Mouse (Mus musculus): ENCODE data around the gene Ccdc136.

The Ccdc136 gene

DNA sequence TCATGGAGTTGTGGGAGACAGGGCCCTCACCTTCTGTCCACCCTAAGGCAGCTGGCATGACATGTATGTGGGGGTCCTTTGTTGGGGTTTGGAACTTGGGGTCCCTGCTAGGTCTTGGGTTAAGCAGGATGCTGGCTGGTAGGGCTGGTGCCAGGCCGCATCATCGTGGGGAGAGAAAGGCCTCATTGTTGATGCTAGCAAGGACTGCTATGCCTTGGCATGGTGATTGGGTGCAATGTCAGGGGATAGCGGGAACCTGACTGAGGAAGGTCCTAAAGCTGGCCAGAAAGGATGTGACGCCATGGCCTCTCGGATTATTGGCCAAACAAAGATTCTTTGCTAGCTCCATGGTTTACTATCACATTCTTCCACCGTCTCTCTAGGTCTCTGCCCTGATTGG is 43.7 kb downstream of the Ccdc136 start:
- DNase-seq: no peak

DNA sequence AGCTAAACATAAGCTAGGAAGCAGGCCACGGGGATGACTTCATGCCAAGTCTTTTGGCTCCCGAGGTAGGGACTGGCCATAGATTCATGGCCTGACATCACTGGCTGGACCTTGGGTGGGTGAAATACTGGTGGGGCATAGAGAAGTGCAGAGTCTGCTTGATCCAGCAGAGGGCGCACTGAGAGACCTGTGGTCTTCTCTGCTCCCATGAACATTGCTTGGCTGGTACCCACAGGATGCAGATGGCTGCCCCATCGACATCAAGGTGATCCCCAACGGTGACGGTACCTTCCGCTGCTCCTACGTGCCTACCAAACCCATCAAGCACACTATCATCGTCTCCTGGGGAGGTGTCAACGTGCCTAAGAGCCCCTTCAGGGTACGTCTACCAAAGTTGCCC is 48.7 kb downstream of the Ccdc136 start:
- DNase-seq: peak in 1 of 2 experiments; percentile 20

DNA sequence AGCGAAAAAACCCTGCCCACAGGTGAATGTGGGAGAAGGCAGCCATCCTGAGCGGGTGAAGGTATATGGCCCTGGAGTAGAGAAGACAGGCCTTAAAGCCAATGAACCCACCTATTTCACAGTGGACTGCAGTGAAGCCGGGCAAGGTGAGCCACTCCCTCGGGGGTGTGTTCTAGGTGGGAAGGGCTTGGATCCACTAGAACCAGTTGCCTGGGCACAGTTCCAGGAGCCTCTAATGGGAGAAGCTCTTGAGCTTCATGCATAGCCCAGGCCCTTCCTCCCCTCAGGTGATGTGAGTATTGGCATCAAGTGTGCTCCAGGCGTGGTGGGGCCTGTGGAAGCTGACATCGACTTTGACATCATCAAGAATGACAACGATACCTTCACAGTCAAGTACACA is 49.2 kb downstream of the Ccdc136 start:
- peak; percentile 44 to 62 for DNase-seq

DNA sequence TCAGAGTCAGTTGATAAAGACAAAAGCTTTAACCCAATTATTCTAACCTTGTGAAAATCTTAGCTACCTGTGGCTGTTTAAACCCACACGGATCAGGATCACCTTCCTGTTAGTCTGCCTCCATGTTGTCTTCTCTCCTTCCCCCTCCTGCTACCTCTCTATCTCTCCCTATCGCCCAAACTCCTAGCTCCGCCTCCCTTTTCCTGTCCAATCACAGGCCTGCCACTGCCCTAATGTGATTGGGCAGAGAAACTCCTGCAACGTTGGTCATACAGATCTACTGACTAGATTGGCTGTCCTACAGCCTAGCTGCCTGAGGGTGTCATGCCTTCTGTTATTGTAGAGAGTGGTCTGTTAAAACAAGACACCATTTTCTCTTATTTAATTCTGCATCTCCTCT is 53.7 kb downstream of the Ccdc136 start:
- no peak for DNase-seq

DNA sequence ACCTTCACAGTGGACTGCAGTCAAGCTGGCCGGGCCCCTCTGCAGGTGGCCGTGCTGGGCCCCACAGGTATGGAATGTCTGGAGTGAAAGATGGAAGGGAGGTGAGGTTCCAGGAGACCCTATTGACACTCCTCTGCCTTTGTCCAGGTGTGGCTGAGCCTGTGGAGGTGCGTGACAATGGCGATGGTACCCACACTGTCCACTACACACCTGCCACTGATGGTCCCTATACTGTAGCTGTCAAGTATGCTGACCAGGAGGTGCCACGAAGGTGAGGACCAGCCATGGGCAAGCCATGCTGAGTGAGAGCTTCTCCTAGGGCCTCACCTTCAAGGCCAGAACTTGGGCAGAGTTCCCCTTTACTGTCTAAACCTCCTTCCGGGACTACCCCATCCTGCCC is 54.6 kb downstream of the Ccdc136 start:
- no peak for DNase-seq

DNA sequence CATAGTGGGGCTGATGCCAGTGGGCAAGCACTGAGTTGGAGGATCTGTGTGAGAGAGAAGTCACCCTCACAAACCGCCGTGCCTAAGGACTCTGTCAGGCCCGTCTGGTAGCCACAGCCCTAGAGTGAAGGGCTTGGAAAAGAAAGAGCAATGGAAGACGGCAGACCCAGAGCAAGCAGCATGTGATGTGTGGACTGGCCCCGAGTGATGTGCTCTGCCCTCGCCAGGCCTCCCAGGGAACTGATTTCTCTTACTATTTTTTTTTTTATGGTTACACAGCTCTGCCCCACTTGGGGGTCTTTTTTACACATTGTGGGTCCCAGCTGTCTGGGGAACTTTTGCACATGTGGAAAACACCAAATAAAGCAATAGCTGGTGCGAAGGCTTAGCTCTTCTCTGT is 65.4 kb downstream of the Ccdc136 start:
- no peak for DNase-seq

DNA sequence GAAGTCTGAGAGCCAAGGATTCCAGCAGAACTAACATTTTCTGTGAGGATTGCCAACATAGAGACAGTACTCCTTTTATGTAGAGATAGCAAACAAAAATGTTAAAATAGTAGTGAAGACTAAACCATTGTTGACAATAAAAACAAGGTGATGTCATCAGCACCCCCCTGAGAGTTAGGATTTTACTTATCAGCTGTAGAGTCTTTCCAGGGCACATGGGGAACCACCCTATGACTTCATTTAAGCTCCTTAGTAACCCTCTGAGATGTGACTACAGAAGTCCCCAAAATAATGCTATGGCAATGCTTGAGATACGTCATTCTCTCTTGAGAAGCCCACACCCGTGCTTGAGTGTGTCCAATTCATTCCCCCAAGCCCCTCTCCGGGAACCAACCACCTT is 67.3 kb downstream of the Ccdc136 start:
- DNase-seq: no peak

DNA sequence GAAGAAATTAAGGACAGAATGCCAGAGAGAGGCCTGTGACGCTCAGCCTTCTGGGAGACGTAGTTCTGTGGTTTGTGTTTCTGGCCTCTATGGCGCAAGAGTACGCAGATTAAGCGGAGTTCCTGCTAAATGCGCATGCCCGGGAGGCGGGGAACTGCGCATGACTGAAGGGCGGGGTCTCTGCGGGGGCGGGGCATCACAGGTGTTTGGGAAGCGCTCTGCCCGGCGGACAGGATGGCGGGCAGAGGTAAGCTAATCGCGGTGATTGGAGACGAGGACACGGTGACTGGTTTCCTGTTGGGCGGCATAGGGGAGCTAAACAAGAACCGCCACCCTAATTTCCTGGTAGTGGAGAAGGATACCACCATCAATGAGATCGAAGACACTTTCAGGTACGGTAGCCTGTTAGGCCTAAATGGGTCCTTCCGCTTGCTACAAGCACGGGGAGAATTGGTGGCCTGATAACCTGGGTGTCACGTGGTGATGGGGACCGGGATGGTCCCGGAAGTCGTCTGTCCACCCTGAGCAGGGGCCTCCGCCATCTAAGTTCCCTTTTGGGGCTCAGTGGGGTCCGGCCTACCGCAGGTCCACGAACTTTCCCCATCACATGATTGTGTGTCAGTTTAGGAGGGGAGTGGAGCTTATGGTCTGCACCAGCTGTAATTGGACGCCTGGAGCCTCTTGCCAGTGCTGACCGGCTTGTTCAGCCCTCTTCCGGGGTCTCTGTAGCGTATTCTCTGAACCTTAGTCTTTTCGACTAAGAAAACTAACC is 71.7 kb downstream of the Ccdc136 start, which contains the start of gene Atp6v1f:
Atp6v1f (plus strand) TSS at position 136 of the 772 bp plus-strand sequence.
- DNase-seq: peak; percentile 91 to 94

DNA sequence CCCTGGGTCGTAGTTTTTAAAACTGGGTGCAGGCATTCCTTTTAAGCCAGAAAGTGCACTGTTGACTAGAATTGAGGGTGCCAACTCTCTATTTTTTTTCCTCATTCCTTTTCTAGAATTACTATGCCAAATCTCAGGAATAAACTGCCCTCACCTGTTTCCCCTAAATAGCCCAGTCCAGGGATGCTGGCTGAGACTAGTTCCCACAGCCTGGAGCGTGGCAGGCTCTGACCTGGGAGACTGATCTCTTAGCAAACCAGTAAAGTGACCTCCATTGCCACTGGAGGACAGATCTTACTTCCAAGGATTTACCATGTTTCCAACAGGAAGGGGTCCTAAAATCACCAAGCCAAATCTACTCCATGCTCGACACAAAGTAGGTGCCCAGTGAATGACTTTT is 72.7 kb downstream of the Ccdc136 start:
- DNase-seq: no peak

DNA sequence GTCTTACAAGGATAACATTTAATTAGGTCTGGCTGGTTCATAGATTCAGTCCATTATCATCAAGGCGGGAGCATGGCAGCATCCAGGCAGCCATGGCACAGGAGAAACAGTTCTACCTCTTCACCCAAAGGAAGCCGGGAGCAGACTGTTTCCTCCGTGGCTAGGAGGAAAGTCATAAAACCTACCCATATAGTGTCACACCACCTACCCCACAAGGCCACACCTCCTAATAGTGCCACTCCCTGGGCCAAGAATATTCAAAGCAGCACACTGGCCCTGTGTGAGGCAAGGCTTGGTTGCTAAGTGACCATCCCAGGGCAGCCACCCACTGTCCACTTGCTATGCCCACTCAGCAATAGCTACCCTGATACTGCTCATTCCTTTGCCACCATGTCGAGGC is 75.0 kb downstream of the Ccdc136 start, which contains the start of gene Atp6v1fnb:
Atp6v1fnb (plus strand) TSS at position 301 of the 400 bp plus-strand sequence.
- no peak for DNase-seq

DNA sequence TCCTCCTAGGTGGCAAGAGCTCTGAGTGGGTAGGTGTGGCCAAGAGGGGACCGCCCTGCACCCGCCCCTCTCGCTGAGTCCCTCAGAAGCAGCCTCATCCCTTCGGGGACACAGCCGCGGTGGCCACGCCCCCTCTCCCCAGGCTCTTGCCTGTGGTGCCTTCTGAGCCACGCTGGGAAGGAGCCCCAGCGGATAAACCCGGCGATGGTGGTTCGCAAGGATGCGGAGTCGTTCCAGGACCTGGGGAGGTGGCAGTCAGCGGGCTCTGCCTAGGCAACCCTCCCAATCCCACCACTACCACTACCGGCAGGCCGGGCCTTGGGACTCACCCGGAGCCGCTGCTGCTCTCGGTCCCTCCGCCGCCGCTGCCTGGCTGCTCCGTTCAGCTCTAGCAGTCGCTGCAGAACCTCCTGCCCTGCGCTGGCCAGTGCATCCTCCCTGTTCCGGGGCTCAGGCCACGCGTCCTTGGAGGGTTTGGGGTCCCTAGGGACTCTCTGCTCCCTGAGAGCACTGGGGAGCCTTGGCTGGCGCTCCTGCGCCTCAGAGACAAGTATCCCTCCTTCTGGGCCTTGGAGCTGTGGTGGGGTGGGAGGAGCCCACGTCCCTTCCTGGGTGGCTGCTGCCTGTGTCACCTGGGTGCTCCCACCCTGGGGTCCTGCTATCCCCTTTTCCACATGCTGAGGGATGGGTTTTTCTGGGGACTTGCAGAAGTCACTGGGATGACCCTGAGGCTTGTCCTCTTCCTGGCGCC is 78.0 kb downstream of the Ccdc136 start:
- peak; percentile 84 to 89 for DNase-seq

DNA sequence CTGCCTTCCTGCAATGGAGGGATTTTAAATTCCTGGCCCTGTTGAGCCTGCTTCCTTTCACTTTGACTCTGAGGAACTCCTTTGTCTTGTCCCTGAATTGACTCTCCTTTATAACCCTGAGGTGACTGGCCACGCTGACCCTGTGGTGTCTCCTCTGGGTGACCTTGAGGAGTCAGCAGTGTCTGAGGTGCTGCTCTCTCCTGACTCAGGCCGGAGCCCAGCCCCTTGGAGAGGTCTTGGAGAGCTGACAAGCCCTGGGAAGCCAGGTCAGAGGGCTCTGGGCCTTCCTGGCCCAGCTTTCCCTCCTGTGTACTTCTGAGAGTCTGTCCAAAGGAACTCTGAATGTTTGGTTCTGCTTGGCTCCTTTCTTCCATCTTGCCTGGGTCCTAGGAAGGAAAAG is 78.6 kb downstream of the Ccdc136 start:
- no peak for DNase-seq

All from lung, adult 18-20 months (tissue).